Mouse (Mus musculus) heart, embryonic 14.5 days (tissue): ENCODE results near the gene Ush2a. TPM values are rescaled to one million over a fixed set of nuclear protein-coding genes. Genes with fewer than 3 reads are reported as not detected.

Experiments
- ATAC-seq: fragments of 200-750 bp; cut with Nextera tagmentation; 2 replicates; pipeline ENCODE4 v1.8.0; 2017; ENCODE audit warnings: low read depth, moderate TSS enrichment; ENCODE audit not compliant: insufficient number of reproducible peaks, insufficient read depth, low FRiP score
- H3K27ac ChIP-seq, 2 experiments: fragments of 200-500 bp in 1 of 2; fragments of 300-500 bp in 1 of 2; sonication (generic) in 1 of 2; replicated peaks in 1 of 2; 2 replicates each; pipeline ENCODE4 v1.5.1; 2012 to 2014; ENCODE audit warnings: low read depth in 2 of 2, low read length in 2 of 2, control low read depth in 1 of 2, mild to moderate bottlenecking in 1 of 2, mixed read lengths in 1 of 2; ENCODE audit not compliant: control insufficient read depth in 1 of 2, insufficient read depth in 1 of 2
- H3K27me3 ChIP-seq: fragments of 300-500 bp; sonication (generic); 2 replicates; pipeline ENCODE4 v1.6.1; 2014; ENCODE audit warnings: mild to moderate bottlenecking, low read length, control low read depth; ENCODE audit not compliant: control insufficient read depth, insufficient read depth
- H3K36me3 ChIP-seq: fragments of 300-500 bp; sonication (generic); 2 replicates; pipeline ENCODE4 v1.6.1; 2014; ENCODE audit warnings: mild to moderate bottlenecking, control low read depth, low read length, mixed read lengths; ENCODE audit not compliant: control insufficient read depth, insufficient read depth
- H3K4me1 ChIP-seq, 2 experiments: fragments of 200-500 bp in 1 of 2; fragments of 300-500 bp in 1 of 2; sonication (generic) in 1 of 2; 2 replicates each; pipeline ENCODE4 v1.6.1; 2012 to 2014; ENCODE audit warnings: low read length in 2 of 2, control low read depth in 1 of 2, mixed read lengths in 1 of 2; ENCODE audit not compliant: control insufficient read depth in 2 of 2, insufficient read depth in 2 of 2
- H3K4me2 ChIP-seq: fragments of 300-500 bp; sonication (generic); 2 replicates; pipeline ENCODE4 v1.6.1; 2014; ENCODE audit warnings: mild to moderate bottlenecking, low read length
- H3K4me3 ChIP-seq, 2 experiments: fragments of 200-500 bp in 1 of 2; fragments of 300-500 bp in 1 of 2; sonication (generic) in 1 of 2; 2 replicates each; pipeline ENCODE4 v1.5.1; 2012 to 2014; ENCODE audit warnings: low read length in 2 of 2, mild to moderate bottlenecking in 2 of 2, control low read depth in 1 of 2, low read depth in 1 of 2, moderate library complexity in 1 of 2; ENCODE audit not compliant: control insufficient read depth in 1 of 2, insufficient read depth in 1 of 2
- H3K9ac ChIP-seq: fragments of 300-500 bp; sonication (generic); 2 replicates; pipeline ENCODE4 v1.6.1; 2014; ENCODE audit warnings: mild to moderate bottlenecking, low read length
- H3K9me3 ChIP-seq: fragments of 300-500 bp; sonication (generic); 2 replicates; pipeline ENCODE4 v1.6.1; 2016; ENCODE audit warnings: low read length, control low read depth; ENCODE audit not compliant: control insufficient read depth
- WGBS: fragments of 180-500 bp; shearing (Covaris S2); extraction: QIAGEN DNeasy Blood & Tissue Kit; methylation state at CpG from one replicate; pipeline ENCODE4 v1.1.7; 2014; 5-methylcytosine and 5-hydroxymethylcytosine counted together
- polyA plus RNA-seq: library from polyadenylated mRNA; unstranded; fragments of >200 nt; fragmentation: Nextera tagmentation; extraction: Ambion mirVana; gene quantifications from 2 replicates; pipeline ENCODE4 v1.2.1, GENCODE M21; 2014

Ush2a gene
- polyA plus RNA-seq, 1 experiment from 2014 or later = 0.08 TPM

DNA sequence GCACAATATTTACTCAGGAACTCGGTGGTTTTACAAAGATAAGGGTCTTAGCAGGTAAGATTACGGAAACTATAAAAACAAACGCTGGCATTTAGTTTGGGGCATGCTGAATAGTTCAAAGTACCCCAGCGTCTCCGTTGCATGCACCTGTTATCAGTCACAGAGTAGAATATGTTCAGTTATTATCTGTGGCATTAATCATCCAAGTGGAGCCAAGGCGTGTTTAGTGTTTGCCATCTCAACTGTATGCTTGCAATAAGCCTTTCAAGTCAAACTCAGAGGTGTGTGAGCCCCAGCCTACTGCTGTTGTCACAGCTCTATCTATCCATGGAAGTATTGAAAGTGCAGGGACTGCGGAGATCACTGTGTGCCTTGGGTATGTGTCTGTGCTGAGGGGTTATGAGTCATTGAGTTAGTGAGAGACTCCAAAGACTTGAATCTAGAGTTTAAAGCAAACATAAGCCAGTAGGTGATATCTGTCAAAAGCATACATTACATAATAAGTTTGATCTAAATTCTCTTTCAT, 473.0 kb downstream of the Ush2a start:
- no peak overlapping the region for H3K4me2 ChIP-seq

DNA sequence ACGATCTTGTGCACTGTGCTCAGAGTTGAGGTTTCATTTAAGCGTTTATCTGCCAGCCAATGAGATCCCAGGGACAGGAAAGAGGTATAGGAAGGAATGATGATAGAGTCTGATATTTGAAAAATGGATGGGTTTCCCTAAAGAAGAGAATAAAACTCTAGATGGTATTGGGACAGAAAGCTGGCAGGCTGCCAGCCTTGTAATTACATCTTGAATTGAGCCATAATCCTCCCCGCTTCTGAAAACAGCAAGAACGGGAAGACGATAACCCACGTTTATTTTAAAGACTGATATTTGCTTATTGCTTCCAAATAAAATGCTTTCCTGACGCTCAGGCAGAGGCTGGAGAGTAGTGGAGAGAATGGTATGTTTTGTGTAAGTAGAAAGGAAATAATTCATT, 481.1 kb downstream of the Ush2a start:
- no peak overlapping the region for H3K4me2 ChIP-seq
- no peaks in the 10 kb centered on the region for H3K36me3 ChIP-seq
- no peak overlapping the region for H3K4me3 ChIP-seq
- no peaks in the 10 kb centered on the region for H3K9me3 ChIP-seq
- WGBS = 72% methylated on average over 7 of the region's 7 CpGs
- no peaks in the 10 kb centered on the region for H3K27me3 ChIP-seq
- H3K4me1 ChIP-seq = no peaks in the 10 kb centered on the region
- no peak for ATAC-seq
- H3K9ac ChIP-seq = no peak overlapping the region
- H3K27ac ChIP-seq = no peak overlapping the region

More for the DNA sequence above, 473.0 kb downstream of the Ush2a start:
- no peak for ATAC-seq
- Histone ChIP-seq H3K27me3 (no peaks in the 10 kb centered on the region), H3K4me3 (no peak overlapping the region), H3K9me3 (0 out of 2 replicates have a peak, but pooled peaks cover 5% of the 10 kb centered on the region), H3K4me1 (no peaks in the 10 kb centered on the region), H3K36me3 (no peaks in the 10 kb centered on the region), H3K9ac (no peak overlapping the region), H3K27ac (no peak overlapping the region)
- WGBS = 70% methylated on average over 7 of the region's 7 CpGs

DNA sequence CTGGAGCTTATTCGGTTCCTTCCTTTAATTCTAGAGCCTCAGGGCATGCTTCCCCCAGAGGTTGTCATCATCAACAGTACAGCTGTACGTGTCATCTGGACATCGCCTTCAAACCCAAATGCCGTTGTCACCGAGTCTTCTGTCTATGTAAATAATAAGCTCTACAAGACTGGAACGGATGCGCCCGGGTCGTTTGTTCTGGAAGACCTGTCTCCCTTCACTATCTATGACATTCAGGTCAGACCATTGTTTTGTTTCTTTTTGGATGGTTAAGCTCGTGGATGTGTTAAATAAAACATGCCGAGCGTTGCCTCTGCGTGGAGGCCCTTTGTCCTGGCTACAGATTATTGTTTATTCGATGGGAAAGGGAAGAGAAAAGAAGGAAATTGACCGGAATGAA, 493.2 kb downstream of the Ush2a start:
- Histone ChIP-seq H3K4me3 (no peak overlapping the region), H3K4me2 (no peak overlapping the region), H3K36me3 (no peaks in the 10 kb centered on the region), H3K4me1 (no peaks in the 10 kb centered on the region), H3K9ac (no peak overlapping the region), H3K27ac (no peak overlapping the region), H3K9me3 (no peaks in the 10 kb centered on the region), H3K27me3 (no peaks in the 10 kb centered on the region)
- ATAC-seq = no peak
- WGBS = 74% methylated on average over 15 of the region's 15 CpGs

DNA sequence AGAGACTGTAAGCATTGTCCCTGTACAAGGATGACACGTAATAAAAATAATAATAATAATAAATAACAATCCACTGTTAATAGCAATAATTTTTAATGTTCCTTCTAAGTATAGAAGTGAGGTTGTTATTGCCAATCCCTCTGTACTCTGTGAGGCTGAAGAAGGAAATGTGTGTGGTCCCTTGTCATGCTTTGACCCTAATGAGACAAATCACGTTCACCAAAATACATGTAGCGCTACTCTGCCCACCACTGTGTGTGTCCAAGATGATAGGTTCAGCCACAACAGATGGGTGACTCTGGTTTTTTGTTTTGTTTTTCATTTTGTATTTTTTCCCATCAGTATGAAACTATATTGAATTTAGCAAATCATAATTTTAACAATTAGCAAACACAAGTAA, 498.7 kb downstream of the Ush2a start:
- Histone ChIP-seq H3K36me3 (no peaks in the 10 kb centered on the region), H3K9ac (no peak overlapping the region), H3K9me3 (no peaks in the 10 kb centered on the region), H3K4me3 (no peak overlapping the region), H3K4me1 (no peaks in the 10 kb centered on the region), H3K27ac (no peak overlapping the region), H3K4me2 (no peak overlapping the region), H3K27me3 (no peaks in the 10 kb centered on the region)
- 69% methylated on average over 3 of the region's 3 CpGs for WGBS
- ATAC-seq = no peak

DNA sequence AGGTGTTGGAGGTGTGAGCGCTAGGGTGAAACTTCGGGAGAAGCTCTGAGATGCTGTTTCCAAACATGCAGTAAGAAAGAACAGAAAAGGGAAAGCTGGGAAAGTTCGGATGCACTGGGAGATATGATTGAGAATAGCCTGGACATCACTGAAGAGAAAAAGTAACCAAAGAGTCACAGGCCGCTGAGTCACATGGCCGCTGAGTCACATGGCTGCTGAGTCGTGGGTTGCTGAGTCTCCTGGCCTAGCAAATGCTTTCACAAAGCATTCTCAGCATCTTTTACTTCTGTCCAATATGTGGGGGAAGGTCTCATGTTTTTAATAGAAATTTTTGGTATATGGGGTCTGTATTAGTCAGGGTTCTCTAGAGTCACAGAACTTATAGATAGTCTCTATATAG, 500.6 kb downstream of the Ush2a start:
- no peak for ATAC-seq
- Histone ChIP-seq H3K4me1 (no peaks in the 10 kb centered on the region), H3K4me3 (no peak overlapping the region), H3K9me3 (no peaks in the 10 kb centered on the region), H3K9ac (no peak overlapping the region), H3K4me2 (no peak overlapping the region), H3K27ac (no peak overlapping the region), H3K27me3 (no peaks in the 10 kb centered on the region), H3K36me3 (no peaks in the 10 kb centered on the region)
- 78% methylated on average over 6 of the region's 6 CpGs for WGBS

DNA sequence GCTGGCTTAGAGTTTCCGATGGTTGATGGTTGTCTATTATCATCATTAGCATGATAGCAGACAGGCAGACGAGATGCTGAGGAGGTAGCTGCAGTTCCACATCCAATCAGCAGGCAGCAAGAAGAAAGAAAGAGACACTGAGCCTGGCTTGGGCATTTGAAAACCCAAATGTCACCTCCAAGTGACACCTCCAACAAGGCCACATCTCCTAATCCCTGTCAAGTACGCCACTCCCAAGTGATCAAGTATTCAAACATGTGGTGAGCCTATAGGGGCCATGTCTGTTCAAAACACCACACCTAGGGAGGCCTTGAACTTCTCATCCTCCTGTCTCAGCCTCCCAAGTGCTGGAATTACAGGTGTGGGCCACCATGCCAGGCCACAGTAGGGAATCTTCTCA, 501.9 kb downstream of the Ush2a start:
- WGBS = 71% methylated on average over 3 of the region's 3 CpGs
- H3K4me3 ChIP-seq = no peak overlapping the region
- ATAC-seq = no peak
- no peak overlapping the region for H3K9ac ChIP-seq
- H3K4me1 ChIP-seq = no peaks in the 10 kb centered on the region
- no peak overlapping the region for H3K4me2 ChIP-seq
- H3K27ac ChIP-seq = no peak overlapping the region
- no peaks in the 10 kb centered on the region for H3K9me3 ChIP-seq
- H3K27me3 ChIP-seq = no peaks in the 10 kb centered on the region
- no peaks in the 10 kb centered on the region for H3K36me3 ChIP-seq

DNA sequence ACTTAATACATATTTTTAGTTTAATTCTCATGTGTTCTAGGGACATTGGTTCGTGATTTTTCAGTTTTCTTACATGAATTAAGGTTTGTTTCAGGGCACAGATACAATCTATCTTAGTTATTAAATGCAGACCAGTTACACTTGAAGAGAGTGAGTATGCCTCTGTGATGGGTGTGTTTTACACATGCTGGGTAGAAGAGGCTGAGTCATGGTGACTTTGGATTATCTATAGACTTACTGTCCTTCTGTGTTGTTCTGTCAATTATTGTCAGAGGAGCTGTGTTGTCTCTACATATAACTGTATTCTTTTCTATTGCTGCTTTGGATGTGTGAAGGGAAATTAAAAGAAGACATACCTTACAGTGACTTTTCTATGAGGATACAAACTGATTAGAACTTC, 509.0 kb downstream of the Ush2a start:
- H3K36me3 ChIP-seq = no peaks in the 10 kb centered on the region
- H3K9ac ChIP-seq = no peak overlapping the region
- H3K27ac ChIP-seq = no peak overlapping the region
- WGBS = 72% methylated on average over 1 of the region's 1 CpGs
- no peaks in the 10 kb centered on the region for H3K4me1 ChIP-seq
- no peak overlapping the region for H3K4me3 ChIP-seq
- no peak for ATAC-seq
- no peaks in the 10 kb centered on the region for H3K9me3 ChIP-seq
- H3K27me3 ChIP-seq = no peaks in the 10 kb centered on the region
- no peak overlapping the region for H3K4me2 ChIP-seq

DNA sequence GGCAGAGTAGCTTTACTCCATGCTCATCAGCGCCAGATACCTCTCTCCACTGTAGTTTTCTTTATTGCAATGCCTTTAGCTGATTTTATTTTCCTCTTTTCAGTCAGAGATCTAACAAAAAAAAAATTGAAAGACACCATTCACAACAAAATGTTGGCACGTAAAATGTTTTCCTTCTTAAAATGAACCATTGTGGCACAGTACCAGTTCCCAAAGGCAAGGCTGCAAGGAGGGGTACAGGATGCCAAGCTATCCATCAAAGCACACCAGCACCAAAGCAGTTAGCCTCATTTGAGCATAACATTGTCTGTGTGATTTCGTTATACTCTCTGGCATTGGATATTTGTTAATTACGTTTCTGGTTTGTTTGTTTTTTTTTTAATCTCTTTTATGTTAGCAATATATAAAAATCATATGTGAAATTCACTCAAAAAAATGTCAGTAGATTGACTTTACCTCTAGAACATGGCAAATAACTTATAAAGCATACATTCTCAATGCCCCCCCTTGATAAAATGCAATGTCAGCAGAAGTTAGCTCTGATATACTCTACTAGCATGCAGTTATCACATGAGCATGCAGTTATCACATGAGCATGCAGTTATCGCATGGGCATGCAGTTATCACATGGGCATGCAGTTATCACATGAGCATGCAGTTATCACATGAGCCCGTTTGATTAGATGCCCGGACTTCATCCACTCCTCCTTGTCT, 510.9 kb downstream of the Ush2a start:
- Histone ChIP-seq H3K9me3 (no peaks in the 10 kb centered on the region), H3K27me3 (no peaks in the 10 kb centered on the region), H3K4me2 (no peak overlapping the region), H3K4me3 (no peak overlapping the region), H3K9ac (no peak overlapping the region), H3K36me3 (no peaks in the 10 kb centered on the region), H3K27ac (no peak overlapping the region), H3K4me1 (no peaks in the 10 kb centered on the region)
- WGBS = 80% methylated on average over 7 of the region's 7 CpGs
- no peak for ATAC-seq
